Mouse (Mus musculus) adrenal gland, adult 18-20 months (tissue): ENCODE measurements around the gene Dhdh. TPM values are rescaled to one million over a fixed set of nuclear protein-coding genes. Genes with fewer than 3 reads are reported as not detected.
"Not testable (repeated sequence)": the region's sequence is repeated elsewhere in the genome, so short reads cannot be mapped to it uniquely, and the experiment has no call there.

Experiments
- DNase-seq, 2 experiments: peaks; one replicate each; pipeline ENCODE4 v3.0.0; 2021 to 2022; ENCODE audit warnings: low spot score in 2 of 2
- total RNA-seq, 2 experiments: library from RNA; stranded (reverse); gene quantifications; 1 replicate in 1 of 2; 2 replicates in 1 of 2; pipeline ENCODE4 v1.2.3; 2021

Dhdh gene
- total RNA-seq, 2 experiments from 2014 or later = 73.2 to 77.2 TPM

- no peak for DNase-seq
Measured at GRCm38 (mm10) chr7:45476453-45476852, 12.2 kb downstream of the Dhdh start.

DNA sequence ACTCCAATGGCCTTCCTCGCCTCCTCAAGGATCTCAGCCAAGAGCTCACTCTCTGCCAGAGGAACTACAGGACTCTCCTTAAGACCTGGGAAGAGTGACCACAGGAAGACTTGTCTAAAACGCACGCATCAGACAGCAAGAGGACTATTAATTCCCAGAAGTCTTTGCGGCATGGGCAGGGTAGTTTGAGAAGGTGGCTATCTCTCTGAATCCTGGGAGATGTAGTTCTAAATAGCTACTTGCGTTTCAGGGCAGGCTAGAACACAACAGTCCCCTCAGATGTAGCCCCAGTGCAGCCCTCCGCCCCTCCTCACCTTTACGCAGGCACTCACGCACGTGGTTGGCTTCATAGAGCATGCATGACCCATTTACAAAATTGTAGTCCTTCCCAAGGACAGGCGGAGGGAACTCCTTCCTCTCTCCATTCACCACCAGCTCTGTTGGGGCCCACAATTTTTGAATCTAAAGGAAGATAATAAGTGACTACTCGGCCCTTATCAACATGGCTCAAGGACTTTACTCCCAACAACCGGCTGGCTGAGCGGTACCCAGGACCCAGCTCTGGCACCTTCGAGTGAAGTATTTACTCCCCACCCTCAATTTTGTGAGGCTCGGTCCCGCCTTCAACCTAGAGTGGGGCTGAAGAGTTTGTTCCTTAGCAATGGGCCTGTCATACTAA is 13.2 kb downstream of the Dhdh start:
- no peak for DNase-seq

- peak; percentile 49 to 74 for DNase-seq
Measured at GRCm38 (mm10) chr7:45470869-45471268, 17.7 kb downstream of the Dhdh start.

- DNase-seq = no peak
Measured at GRCm38 (mm10) chr7:45467090-45467670, 21.4 kb downstream of the Dhdh start.

DNA sequence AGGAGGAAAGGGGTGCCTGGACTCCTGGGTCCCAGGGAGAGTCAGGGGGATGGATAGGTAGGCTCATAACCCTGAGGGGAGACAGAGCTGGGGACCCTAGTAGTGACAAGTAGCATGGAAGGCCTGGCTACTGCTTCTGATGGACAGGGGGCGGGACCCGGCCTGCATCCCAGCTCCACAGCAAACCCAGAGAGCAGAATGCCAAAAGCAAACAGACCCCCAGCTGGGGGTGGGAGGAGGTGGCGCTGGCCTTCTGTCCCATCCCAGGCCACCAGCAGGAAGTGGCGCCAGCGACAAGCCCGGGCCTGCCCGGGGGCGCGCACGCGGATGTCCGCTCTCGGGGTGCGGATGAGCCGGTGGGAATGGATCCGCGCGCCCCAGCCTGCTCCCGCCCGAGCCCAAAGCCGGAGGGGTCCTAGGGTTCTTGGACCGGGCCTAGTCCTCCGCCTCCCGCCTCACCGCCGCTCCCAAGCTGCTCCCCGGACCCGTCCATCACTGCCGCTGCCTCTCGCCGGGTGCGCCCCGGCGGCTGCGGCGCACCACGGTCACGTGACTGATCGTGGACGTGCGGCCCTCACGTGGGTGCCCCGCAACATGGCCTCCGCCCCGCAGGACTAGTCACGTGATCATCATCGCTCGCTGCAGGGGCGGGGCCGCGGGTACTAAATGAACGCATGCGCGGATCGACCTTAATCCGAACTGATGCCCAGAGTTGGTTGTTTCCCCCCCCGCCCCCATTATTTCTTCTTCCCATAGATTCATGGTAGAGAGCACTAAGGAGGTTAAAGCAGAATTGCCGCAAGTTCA is 22.1 kb downstream of the Dhdh start, which contains the start of gene Bax:
TSS of gene Bax (minus strand) at position 616 of the 807 bp plus-strand sequence.
- peak; percentile 88 to 91 for DNase-seq

GRCm38 (mm10) chr7:45465549-45465948 is 23.1 kb downstream of the Dhdh start:
- DNase-seq = no peak

GRCm38 (mm10) chr7:45465112-45465511 is 23.5 kb downstream of the Dhdh start:
- no peak for DNase-seq

DNA sequence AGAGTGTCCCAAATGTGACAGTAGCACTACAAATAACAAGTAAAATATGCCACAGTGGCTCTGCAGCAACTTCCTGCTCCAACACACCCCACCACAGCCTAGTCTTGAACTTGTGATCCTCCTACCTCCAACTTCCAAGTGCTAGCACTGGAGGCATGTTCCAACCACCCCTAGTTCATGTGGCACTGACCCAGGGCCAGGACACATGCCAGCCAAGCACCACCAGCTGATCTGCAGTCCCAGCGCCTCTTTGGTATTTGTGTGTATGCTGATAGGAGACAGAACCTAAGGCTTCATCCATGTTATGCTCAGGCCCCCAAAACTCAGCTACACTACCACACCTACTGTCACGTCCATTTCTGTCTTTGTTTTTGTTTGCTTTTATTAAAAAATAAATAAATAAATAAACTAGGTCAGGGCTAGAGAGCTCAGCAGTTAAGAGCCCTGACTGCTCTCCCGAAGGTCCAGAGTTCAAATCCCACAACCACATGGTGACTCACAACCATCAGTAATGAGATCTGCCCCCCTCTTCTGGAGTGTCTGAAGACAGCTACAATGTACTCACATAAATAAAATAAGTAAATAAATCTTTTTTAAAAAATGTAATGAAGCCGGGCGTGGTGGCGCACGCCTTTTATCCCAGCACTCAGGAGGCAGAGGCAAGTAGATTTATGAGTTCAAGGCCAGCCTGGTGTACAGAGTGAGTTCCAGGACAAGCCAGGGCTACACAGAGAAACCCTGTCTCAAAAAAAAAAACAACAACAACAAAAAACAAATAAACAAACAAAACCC is 24.4 kb downstream of the Dhdh start:
- DNase-seq = no peak

DNA sequence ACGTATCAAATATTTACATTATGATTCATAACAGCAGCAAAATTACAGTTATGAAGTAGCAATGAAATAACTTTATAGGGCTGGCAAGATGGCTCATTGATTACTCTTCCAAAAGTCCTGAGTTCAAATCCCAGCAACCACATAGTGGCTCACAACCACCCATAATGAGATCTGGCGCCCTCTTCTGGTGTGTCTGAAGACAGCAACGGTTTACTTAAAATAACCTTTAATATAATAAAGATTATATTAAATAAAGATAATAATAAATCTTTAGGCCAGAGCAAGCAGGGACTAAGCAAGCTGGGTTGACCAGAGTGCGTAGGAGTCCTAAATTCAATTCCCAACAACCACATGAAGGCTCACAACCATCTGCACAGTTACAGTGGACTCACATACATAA is 25.7 kb downstream of the Dhdh start:
- DNase-seq = not testable (repeated sequence)

- no peak for DNase-seq
Measured at GRCm38 (mm10) chr7:45462325-45462724, 26.3 kb downstream of the Dhdh start.

DNA sequence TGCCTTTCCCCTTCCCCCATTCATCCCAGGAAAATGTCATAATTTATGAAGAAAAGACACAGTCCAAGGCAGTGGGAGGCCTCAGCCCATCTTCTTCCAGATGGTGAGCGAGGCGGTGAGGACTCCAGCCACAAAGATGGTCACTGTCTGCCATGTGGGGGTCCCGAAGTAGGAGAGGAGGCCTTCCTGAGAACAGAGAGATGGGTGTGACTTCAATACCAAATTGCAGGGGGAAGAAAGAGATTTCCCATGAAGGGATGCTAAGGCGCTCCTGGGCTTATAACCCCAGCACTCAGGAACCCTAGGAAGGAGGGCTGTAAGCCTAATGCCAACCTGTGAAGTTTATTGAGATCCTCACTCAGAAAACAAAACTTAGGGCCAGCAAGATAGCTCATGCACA is 26.8 kb downstream of the Dhdh start:
- DNase-seq = no peak

GRCm38 (mm10) chr7:45461326-45461725 is 27.3 kb downstream of the Dhdh start:
- DNase-seq = no peak

- peak; percentile 71 to 74 for DNase-seq
Measured at GRCm38 (mm10) chr7:45460860-45461314, 27.7 kb downstream of the Dhdh start.

- DNase-seq = no peak
Measured at GRCm38 (mm10) chr7:45460377-45460776, 28.2 kb downstream of the Dhdh start.

DNA sequence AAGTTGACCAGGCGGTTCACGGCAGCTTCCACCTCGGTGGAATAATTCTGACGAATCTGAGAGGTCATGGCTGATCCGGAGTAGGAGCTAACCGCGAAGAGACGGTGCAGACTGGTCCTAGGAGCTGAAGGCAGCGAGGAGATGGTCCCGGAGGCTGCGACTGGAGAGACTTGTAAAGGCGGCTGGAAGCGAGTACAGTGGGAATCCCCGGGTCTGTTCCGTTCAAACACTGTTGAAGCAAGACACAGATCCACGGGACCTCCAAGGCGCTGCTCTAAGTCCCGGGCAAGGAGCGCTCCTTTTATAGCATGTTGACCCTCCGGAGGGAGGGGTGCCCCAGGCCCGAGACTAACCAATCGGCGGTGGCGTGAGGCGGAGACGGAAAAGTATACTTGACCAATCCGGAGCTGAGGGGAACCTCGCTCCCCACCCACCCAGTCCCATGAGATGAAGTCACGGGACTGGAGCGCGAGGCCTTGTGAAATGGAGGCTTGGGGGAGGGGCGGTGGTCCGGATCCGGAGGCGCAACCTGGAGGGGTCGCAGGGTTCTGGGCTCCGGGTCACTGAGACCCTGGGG is 29.0 kb downstream of the Dhdh start, which contains the start of gene Ftl1:
TSS of gene Ftl1 (minus strand) at position 321 of the 577 bp plus-strand sequence.
- DNase-seq = peak; percentile 97 to 98

DNA sequence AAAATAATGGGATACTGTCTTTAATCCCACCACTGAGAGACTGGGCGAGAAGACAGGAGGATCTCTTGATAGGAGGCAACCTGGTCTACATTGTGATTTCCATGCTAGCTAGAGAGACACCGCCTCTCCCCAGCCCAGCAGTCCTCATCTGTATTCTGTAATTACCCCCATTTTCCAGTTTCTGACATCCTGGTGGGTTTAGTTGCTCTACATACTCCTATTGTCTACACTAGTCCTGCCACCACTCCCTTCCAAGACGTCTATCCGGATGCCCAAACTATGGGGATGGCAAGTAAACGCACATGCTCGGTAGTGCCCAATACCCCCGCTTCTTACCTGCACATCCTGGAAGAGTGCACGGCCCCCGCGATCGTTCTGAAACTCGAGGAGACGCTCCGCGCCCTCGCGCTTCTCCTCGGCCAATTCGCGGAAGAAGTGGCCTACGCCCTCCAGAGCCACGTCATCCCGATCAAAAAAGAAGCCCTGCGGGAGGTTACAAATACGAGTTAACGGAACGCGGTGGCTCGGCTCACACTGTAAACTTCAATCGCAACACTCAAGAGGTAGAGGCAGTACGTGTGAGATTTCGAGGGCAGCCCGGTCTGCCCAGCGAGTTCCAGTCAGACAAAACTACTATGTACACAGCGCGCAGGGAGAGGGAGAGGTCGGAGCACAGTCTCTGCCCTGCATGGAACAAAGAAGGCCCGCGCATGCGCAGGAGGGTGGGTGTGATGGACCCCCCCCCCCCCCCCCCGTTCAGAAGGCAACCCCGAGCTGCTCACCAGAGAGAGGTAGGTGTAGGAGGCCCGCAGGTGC is 29.6 kb downstream of the Dhdh start:
- peak; percentile 62 to 75 for DNase-seq

DNA sequence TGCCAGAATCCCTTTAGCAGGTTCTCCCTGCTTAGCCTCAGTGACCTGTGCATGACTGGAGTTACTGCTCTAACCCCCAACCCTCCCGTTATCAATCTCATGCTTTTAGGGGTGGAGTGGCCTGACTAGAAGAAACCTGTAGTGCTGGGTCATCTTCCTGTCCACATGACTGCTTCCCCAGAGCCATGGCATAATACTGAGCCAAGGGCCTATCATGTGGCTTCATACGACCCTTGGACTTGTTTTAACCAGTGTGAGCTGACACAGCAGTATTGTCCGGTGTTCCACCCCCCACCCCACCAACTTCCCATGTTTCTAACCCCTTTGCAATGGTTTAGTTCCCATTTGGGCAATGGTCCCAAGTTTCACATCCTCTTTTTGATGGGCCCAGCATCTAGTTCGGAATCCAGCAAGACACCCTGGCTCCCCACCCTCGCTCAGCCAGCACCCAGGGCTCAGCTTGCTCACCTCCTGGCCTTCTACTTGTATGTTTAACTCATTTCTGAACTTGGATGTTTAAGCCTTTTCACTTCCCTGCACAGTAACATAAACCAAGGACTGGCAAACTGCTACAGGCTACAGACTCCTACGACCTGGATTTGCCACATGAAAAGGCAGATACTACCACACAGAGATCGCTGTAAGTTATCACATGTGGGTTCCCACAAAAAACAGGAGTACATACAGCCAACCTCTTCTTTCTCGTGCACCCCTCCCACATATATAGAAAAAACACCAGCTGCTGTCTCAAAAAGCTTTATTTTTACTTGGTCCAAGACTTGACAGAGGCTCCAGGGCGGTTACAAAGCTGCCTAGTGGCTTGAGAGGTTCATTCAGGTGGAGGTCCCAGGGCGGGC is 31.2 kb downstream of the Dhdh start:
- DNase-seq = no peak

DNA sequence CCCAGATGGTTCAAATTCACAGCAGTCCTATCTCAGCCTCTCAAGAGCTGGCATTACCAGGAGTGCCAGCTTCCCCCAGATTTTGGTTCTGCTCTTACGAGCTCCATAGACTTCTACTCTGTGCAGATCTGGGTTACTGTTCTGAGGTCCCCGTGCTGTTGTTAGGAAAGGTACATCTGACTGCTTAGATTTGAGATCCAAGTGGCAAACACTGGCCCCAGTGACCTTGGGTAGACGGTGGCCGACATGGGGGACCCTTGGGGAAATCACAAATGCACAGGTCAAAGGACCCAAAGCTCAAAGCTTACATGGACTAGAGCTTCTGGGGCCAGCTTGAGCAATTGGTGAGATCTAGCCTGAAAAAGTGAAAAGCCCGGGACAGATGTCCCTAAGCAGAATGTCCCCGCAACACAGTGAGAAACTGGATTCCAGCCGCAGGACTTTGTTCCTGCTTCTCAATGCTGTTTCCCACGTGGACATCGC is 31.8 kb downstream of the Dhdh start:
- no peak for DNase-seq
